Mouse (Mus musculus) limb, embryonic 14.5 days (tissue): Measurements from ENCODE around the gene Cyp2d26. TPM values are rescaled to one million over a fixed set of nuclear protein-coding genes. Genes with fewer than 3 reads are reported as not detected.

ENCODE experiments used
- ATAC-seq: fragments of 200-750 bp; cut with Nextera tagmentation; 2 replicates; pipeline ENCODE4 v1.8.0; 2017; ENCODE audit warnings: low read depth, moderate number of reproducible peaks, moderate TSS enrichment; ENCODE audit not compliant: low FRiP score
- DNase-seq: peaks from one replicate; pipeline ENCODE4 v3.0.0-alpha.2; 2015; ENCODE audit warnings: low spot score
- H3K27ac ChIP-seq: fragments of 300-500 bp; sonication (generic); replicated peaks from 2 replicates; pipeline ENCODE4 v1.5.1; 2014; ENCODE audit warnings: low read depth, mild to moderate bottlenecking, low read length, moderate library complexity, mixed read lengths
- H3K27me3 ChIP-seq: fragments of 300-500 bp; sonication (generic); 2 replicates; pipeline ENCODE4 v1.6.1; 2014; ENCODE audit warnings: low read length, mixed read lengths; ENCODE audit not compliant: control insufficient read depth, insufficient read depth
- H3K36me3 ChIP-seq: fragments of 300-500 bp; sonication (generic); 2 replicates; pipeline ENCODE4 v1.6.1; 2014; ENCODE audit warnings: mild to moderate bottlenecking, low read length, moderate library complexity, mixed read lengths; ENCODE audit not compliant: control insufficient read depth, insufficient read depth
- H3K4me1 ChIP-seq: fragments of 300-500 bp; sonication (generic); 2 replicates; pipeline ENCODE4 v1.6.1; 2014; ENCODE audit warnings: antibody characterized with exemption, low read length, mixed read lengths; ENCODE audit not compliant: control insufficient read depth, insufficient read depth
- H3K4me2 ChIP-seq: fragments of 300-500 bp; sonication (generic); replicated peaks from 2 replicates; pipeline ENCODE4 v1.6.1; 2014; ENCODE audit warnings: low read depth, mild to moderate bottlenecking, low read length, moderate library complexity; ENCODE audit not compliant: severe bottlenecking
- H3K4me3 ChIP-seq: fragments of 300-500 bp; sonication (generic); replicated peaks from 2 replicates; pipeline ENCODE4 v1.5.1; 2014; ENCODE audit warnings: low read length
- H3K9ac ChIP-seq: fragments of 300-500 bp; sonication (generic); 2 replicates; pipeline ENCODE4 v1.6.1; 2014; ENCODE audit warnings: mild to moderate bottlenecking, low read depth, low read length, moderate library complexity; ENCODE audit not compliant: severe bottlenecking
- H3K9me3 ChIP-seq: fragments of 300-500 bp; sonication (generic); 2 replicates; pipeline ENCODE4 v1.6.1; 2016; ENCODE audit warnings: low read length; ENCODE audit not compliant: control insufficient read depth
- POLR2A ChIP-seq: fragments of 200-500 bp; IDR thresholded peaks from 2 replicates; pipeline ENCODE4 v1.8.0; 2012; ENCODE audit warnings: inconsistent platforms, mild to moderate bottlenecking, moderate library complexity, borderline replicate concordance; ENCODE audit not compliant: insufficient read depth, insufficient read length; ENCODE audit errors: extremely low read depth
- WGBS: fragments of 180-500 bp; shearing (Covaris S2); extraction: QIAGEN DNeasy Blood & Tissue Kit; methylation state at CpG from one replicate; pipeline ENCODE4 v1.1.7; 2014; 5-methylcytosine and 5-hydroxymethylcytosine counted together
- polyA plus RNA-seq, 2 experiments: library from polyadenylated mRNA; depleted of rRNA in 1 of 2; stranded (reverse) in 1 of 2; unstranded in 1 of 2; fragments of >200 nt; fragmentation: Nextera tagmentation in 1 of 2; extraction: Ambion mirVana in 1 of 2; gene quantifications; 2 replicates each; pipeline versions ENCODE4 v1.2.1 to v1.2.3; 2012 to 2014

Gene Cyp2d26
- polyA plus RNA-seq, 2 experiments, result 0.20 TPM; not detected in 1

- Histone ChIP-seq H3K27ac (no peak overlapping the region), H3K9ac (no peak overlapping the region), H3K27me3 (no peaks in the 10 kb centered on the region), H3K9me3 (no peaks in the 10 kb centered on the region), H3K36me3 (peaks cover 4% of the 10 kb centered on the region; the same call in 1 of the 2 replicates), H3K4me2 (no peak overlapping the region), H3K4me3 (no peak overlapping the region), H3K4me1 (no peaks in the 10 kb centered on the region)
- 74% methylated on average over 5 of the region's 5 CpGs for WGBS
- peak; percentile 59 for DNase-seq
- TF ChIP-seq POLR2A, result no peak
- ATAC-seq, result no peak
These were observed 10.9 kb upstream of the Cyp2d26 start for GRCm38 (mm10) chr15:82804708-82805639.

GRCm38 (mm10) chr15:82795936-82796440 is 1.9 kb upstream of the Cyp2d26 start:
- Histone ChIP-seq H3K4me3 (no peak overlapping the region), H3K27ac (no peak overlapping the region), H3K9ac (no peak overlapping the region), H3K9me3 (no peaks in the 10 kb centered on the region), H3K4me1 (no peaks in the 10 kb centered on the region), H3K4me2 (no peak overlapping the region), H3K27me3 (no peaks in the 10 kb centered on the region), H3K36me3 (no peaks in the 10 kb centered on the region)
- no peak for DNase-seq
- TF ChIP-seq POLR2A, result no peak
- no peak for ATAC-seq
- WGBS, result 83% methylated on average over 3 of the region's 3 CpGs

- Histone ChIP-seq H3K9me3 (no peaks in the 10 kb centered on the region), H3K4me1 (no peaks in the 10 kb centered on the region), H3K4me3 (no peak overlapping the region), H3K4me2 (no peak overlapping the region), H3K36me3 (no peaks in the 10 kb centered on the region), H3K27ac (no peak overlapping the region), H3K9ac (no peak overlapping the region), H3K27me3 (no peaks in the 10 kb centered on the region)
- TF ChIP-seq POLR2A, result no peak
- WGBS, result 85% methylated on average over 6 of the region's 6 CpGs
- DNase-seq (no peak), ATAC-seq (no peak)
These were observed 226 bp downstream of the Cyp2d26 start for GRCm38 (mm10) chr15:82793868-82794267.

GRCm38 (mm10) chr15:82793454-82793853 is 640 bp downstream of the Cyp2d26 start:
- Histone ChIP-seq H3K27me3 (no peaks in the 10 kb centered on the region), H3K4me3 (no peak overlapping the region), H3K27ac (no peak overlapping the region), H3K9ac (no peak overlapping the region), H3K4me2 (no peak overlapping the region), H3K36me3 (no peaks in the 10 kb centered on the region), H3K9me3 (no peaks in the 10 kb centered on the region), H3K4me1 (no peaks in the 10 kb centered on the region)
- DNase-seq (no peak), ATAC-seq (no peak)
- 76% methylated on average over 1 of the region's 1 CpGs for WGBS
- no peak for TF ChIP-seq POLR2A

GRCm38 (mm10) chr15:82792566-82792965 is 1.5 kb downstream of the Cyp2d26 start:
- no peaks in the 10 kb centered on the region for H3K27me3 ChIP-seq

More at GRCm38 (mm10) chr15:82792566-82792965, 1.5 kb downstream of the Cyp2d26 start:
- Histone ChIP-seq H3K4me2 (no peak overlapping the region), H3K4me1 (no peaks in the 10 kb centered on the region), H3K9me3 (no peaks in the 10 kb centered on the region), H3K9ac (no peak overlapping the region), H3K4me3 (no peak overlapping the region), H3K36me3 (no peaks in the 10 kb centered on the region), H3K27ac (no peak overlapping the region)
- ATAC-seq (no peak), DNase-seq (no peak)
- WGBS, result 94% methylated on average over 11 of the region's 11 CpGs
- TF ChIP-seq POLR2A, result no peak
